Mouse (Mus musculus) R1 (cell line): ENCODE data around the gene Morn5.
A peak's percentile ranks its signal among the peaks of the same experiment; 100 is the strongest.

Experiments used
- DNase-seq: peaks from one replicate; pipeline ENCODE4 v3.0.0-alpha.2; 2018; ENCODE audit warnings: low read depth, low spot score

Morn5 gene

GRCm38 (mm10) chr2:36103555-36104367, 54.5 kb downstream of the Morn5 start:
- DNase-seq, result peak; percentile 29

GRCm38 (mm10) chr2:36104436-36104955, 55.2 kb downstream of the Morn5 start:
- peak; percentile 42 for DNase-seq

- peak; percentile 28 for DNase-seq
Observed at GRCm38 (mm10) chr2:36104956-36105741, 55.9 kb downstream of the Morn5 start, which contains the start of gene Lhx6. Gene Lhx6, minus strand, starts transcription at chr2:36105408.

- no peak for DNase-seq
Observed at GRCm38 (mm10) chr2:36108615-36109014, 59.4 kb downstream of the Morn5 start.

GRCm38 (mm10) chr2:36112632-36113031, 63.4 kb downstream of the Morn5 start:
- no peak for DNase-seq

- no peak for DNase-seq
Observed at GRCm38 (mm10) chr2:36126795-36127429, 77.7 kb downstream of the Morn5 start.

- DNase-seq, result no peak
Observed at GRCm38 (mm10) chr2:36127973-36128372, 78.7 kb downstream of the Morn5 start.

GRCm38 (mm10) chr2:36129051-36129450, 79.8 kb downstream of the Morn5 start:
- DNase-seq, result no peak
